Mouse (Mus musculus): ENCODE results near the gene Unkl. TPM values are rescaled to one million over a fixed set of nuclear protein-coding genes. Genes with fewer than 3 reads are reported as not detected.
A peak's percentile ranks its signal among the peaks of the same experiment; 100 is the strongest.

Unkl gene
- polyA plus RNA-seq, 1 experiment from 2014 or later = 5.7 TPM

DNA sequence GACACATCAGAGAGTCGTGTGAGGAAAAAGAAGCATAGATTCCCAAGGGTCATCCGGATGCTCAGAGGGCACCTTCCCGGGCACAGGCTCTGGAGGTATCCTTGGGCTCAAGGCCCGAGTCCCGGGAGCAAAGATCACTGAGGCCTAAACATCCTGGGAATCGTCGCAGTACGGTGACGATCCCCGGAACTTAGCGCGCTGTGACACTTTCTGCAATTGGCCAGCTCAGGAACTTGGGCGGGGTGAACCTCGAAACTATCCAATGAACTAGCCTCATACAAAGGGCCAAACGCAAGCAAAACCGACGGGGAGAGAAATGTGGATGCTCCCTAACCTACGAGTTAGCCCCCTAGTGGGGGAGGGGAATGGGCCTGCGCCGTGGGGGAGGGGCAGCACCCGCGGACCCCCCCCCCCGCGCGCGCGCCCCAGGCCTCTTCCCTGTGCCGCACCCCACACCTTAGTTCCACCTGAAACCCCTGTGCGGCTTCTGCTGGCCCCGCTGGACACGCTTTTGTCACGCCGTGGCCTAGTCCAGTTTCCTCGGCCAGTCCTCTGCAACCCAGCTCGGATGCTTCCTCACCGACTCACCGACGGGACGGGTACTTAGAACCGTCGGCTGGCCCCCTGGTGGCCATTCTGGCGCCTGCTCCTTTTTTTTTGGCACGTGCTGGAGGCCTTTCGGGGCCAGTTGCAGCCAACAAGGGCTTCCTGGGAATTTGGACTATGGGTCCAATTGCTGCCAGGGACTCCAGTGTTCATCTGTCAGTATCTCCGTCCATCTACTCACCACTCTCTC is 85.7 kb downstream of the Unkl start:
- H3K36me3 ChIP-seq (ENCODE audit: control insufficient read depth, insufficient read depth, low read length) = peaks cover 12% of the 10 kb centered on the region
- H3K4me3 ChIP-seq (ENCODE audit: low read depth, low read length) = peak overlapping the region; percentile 98
- no peaks in the 10 kb centered on the region for H3K27me3 ChIP-seq (ENCODE audit: control insufficient read depth, insufficient read depth, low read length)
- peaks cover 20% of the 10 kb centered on the region for H3K4me1 ChIP-seq (ENCODE audit: control insufficient read depth, insufficient read depth, low read length)
- ATAC-seq (ENCODE audit: insufficient number of reproducible peaks, insufficient read depth, low FRiP score, low read depth) = peak; percentile 89
- H3K27ac ChIP-seq (ENCODE audit: low read length) = peak overlapping the region; percentile 97
- WGBS = 1% methylated on average over 39 of the region's 45 CpGs
- H3K9ac ChIP-seq (replicated peaks; ENCODE audit: low read depth, low read length) = peak overlapping the region; percentile 100
- H3K4me2 ChIP-seq (replicated peaks; ENCODE audit: low read depth, low read length) = peak overlapping the region; percentile 17; the same call in 1 of the 2 replicates
- no peaks in the 10 kb centered on the region for H3K9me3 ChIP-seq (ENCODE audit: control insufficient read depth, low read depth, low read length)

DNA sequence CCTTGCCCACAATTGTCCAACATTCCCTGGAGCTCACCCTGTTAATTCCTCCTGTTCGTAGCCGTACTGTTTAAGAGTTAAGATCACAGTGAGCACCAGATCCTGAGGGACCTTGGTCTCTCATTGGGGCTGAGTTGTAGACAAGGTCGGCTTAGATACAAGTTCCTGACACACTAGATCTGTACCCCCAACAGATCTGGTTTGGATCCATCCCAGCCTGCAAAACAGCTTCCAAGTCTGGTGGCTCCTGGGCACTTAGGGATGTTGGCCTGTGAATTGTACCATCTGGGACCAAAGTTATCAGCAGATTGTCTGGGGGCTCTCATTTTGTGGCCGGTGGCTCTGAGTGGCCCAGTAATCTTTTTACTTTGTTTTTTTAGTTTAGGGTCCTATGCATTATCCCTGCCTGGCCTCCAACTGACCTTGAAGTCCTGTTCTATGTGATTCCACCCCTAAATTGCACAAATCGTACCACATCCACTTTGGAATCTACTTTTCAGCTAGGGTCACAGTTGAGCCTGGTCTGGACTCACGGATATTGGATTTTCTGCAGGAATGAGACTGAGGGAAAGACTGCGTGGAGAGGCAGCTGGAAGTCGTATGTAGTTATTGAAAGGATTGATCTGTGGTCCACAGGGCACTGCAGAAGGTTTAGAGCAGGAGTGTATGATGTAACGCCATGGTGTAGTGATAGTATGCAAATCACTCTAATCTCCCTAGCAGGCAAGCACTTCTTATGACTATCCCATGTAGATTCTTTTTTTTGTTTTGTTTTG is 86.6 kb downstream of the Unkl start, which contains the start of gene Ube2i:
Gene Ube2i, minus strand, starts transcription at position 52 of the 776 bp plus-strand sequence.
- no peak for ATAC-seq (ENCODE audit: insufficient number of reproducible peaks, insufficient read depth, low FRiP score, low read depth)
- peak within 1 kb of the TSS; percentile 97 for H3K27ac ChIP-seq (ENCODE audit: low read length)
- H3K9me3 ChIP-seq (ENCODE audit: control insufficient read depth, low read depth, low read length) = no peaks in the 10 kb centered on the region
- WGBS = 79% methylated on average over 9 of the region's 9 CpGs
- peak within 1 kb of the TSS; percentile 17; the same call in 1 of the 2 replicates for H3K4me2 ChIP-seq (replicated peaks; ENCODE audit: low read depth, low read length)
- no peaks in the 10 kb centered on the region for H3K27me3 ChIP-seq (ENCODE audit: control insufficient read depth, insufficient read depth, low read length)
- peaks cover 4% of the 10 kb centered on the region; the same call in 1 of the 2 replicates for H3K36me3 ChIP-seq (ENCODE audit: control insufficient read depth, insufficient read depth, low read length)
- H3K4me3 ChIP-seq (ENCODE audit: low read depth, low read length) = peak within 1 kb of the TSS; percentile 98
- H3K4me1 ChIP-seq (ENCODE audit: control insufficient read depth, insufficient read depth, low read length) = peaks cover 20% of the 10 kb centered on the region
- peak within 1 kb of the TSS; percentile 100 for H3K9ac ChIP-seq (replicated peaks; ENCODE audit: low read depth, low read length)

DNA sequence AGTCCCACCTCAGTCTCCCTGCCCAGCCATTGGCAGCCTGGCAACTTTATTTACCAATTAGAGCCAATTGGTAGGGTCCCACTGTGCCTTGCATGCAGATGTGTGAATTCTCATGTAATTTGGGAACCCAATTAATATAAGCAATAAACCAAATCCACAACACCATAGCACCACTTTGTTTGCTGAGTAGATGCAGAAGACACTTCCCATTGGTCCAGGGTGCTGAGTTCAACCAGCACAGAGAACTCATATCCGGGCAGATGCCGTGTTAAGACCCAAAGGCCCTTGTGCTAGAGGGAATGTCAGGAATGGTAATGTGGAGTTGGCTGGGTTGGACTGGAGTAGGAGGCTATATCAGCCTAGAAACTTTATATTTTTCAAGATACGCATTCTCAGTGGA is 87.6 kb downstream of the Unkl start:
- Histone ChIP-seq H3K4me1 (ENCODE audit: control insufficient read depth, insufficient read depth, low read length) (peaks cover 14% of the 10 kb centered on the region; the same call in 1 of the 2 replicates), H3K27me3 (ENCODE audit: control insufficient read depth, insufficient read depth, low read length) (no peaks in the 10 kb centered on the region), H3K9ac (replicated peaks; ENCODE audit: low read depth, low read length) (no peak overlapping the region), H3K36me3 (ENCODE audit: control insufficient read depth, insufficient read depth, low read length) (no peaks in the 10 kb centered on the region), H3K27ac (ENCODE audit: low read length) (no peak overlapping the region), H3K4me3 (ENCODE audit: low read depth, low read length) (no peak overlapping the region), H3K9me3 (ENCODE audit: control insufficient read depth, low read depth, low read length) (no peaks in the 10 kb centered on the region), H3K4me2 (replicated peaks; ENCODE audit: low read depth, low read length) (no peak overlapping the region)
- ATAC-seq (ENCODE audit: insufficient number of reproducible peaks, insufficient read depth, low FRiP score, low read depth) = no peak
- WGBS = 92% methylated on average over 3 of the region's 3 CpGs

DNA sequence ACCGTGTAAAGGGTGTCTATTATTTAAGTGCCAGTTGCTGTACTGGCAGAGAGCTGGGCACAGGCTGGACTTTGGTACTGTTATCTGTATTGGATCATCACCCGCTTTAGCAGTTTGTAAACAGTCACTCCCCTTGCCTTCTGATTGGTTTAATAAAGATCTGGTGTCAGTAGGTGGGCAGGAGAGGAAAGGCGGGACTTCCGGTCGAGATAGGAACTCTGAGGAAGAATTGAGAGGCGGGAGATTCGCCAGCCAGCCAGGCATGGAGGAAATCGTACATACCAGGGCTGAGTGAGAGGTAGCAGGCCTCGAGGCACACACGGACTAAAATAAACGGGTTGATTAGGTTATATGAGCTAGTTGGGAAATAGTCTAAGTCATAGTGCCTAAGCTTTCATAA is 93.9 kb downstream of the Unkl start:
- no peak for ATAC-seq (ENCODE audit: insufficient number of reproducible peaks, insufficient read depth, low FRiP score, low read depth)
- Histone ChIP-seq H3K4me2 (replicated peaks; ENCODE audit: low read depth, low read length) (no peak overlapping the region), H3K4me3 (ENCODE audit: low read depth, low read length) (no peak overlapping the region), H3K9ac (replicated peaks; ENCODE audit: low read depth, low read length) (no peak overlapping the region), H3K27me3 (ENCODE audit: control insufficient read depth, insufficient read depth, low read length) (no peaks in the 10 kb centered on the region), H3K27ac (ENCODE audit: low read length) (no peak overlapping the region), H3K9me3 (ENCODE audit: control insufficient read depth, low read depth, low read length) (no peaks in the 10 kb centered on the region), H3K36me3 (ENCODE audit: control insufficient read depth, insufficient read depth, low read length) (no peaks in the 10 kb centered on the region), H3K4me1 (ENCODE audit: control insufficient read depth, insufficient read depth, low read length) (no peaks in the 10 kb centered on the region)
- 28% methylated on average over 11 of the region's 11 CpGs for WGBS

Small RNA genes lying within 50 kb of the gene (microRNA-seq; reads per million reads assigned to microRNA genes)
- 2.1 reads per million for gene Mir3547

Other genes with a start within 250 kb of the Unkl start
- gene Jpt2, start 227.7 kb upstream of the Unkl start, polyA plus RNA-seq (2014; fragmentation: Nextera tagmentation; extraction: Ambion mirVana) = 139 and 150 TPM in 2 replicates
- 9.7 and 11.7 TPM in 2 replicates for gene Cramp1l, start 172.6 kb upstream of the Unkl start, polyA plus RNA-seq (2014; fragmentation: Nextera tagmentation; extraction: Ambion mirVana)
- gene Ift140, start 172.3 kb upstream of the Unkl start, polyA plus RNA-seq (2014; fragmentation: Nextera tagmentation; extraction: Ambion mirVana) = 17.1 and 18.7 TPM in 2 replicates
- 21.6 TPM in 2 replicates for gene Tmem204, start 104.8 kb upstream of the Unkl start, polyA plus RNA-seq (2014; fragmentation: Nextera tagmentation; extraction: Ambion mirVana)
- gene Telo2, start 72.4 kb upstream of the Unkl start, polyA plus RNA-seq (2014; fragmentation: Nextera tagmentation; extraction: Ambion mirVana) = 38.2 and 40.5 TPM in 2 replicates
- 0.16 and 0.28 TPM in 2 replicates for gene Ptx4, start 67.6 kb upstream of the Unkl start, polyA plus RNA-seq (2014; fragmentation: Nextera tagmentation; extraction: Ambion mirVana)
- gene Clcn7, start 55.0 kb upstream of the Unkl start, polyA plus RNA-seq (2014; fragmentation: Nextera tagmentation; extraction: Ambion mirVana) = 19.7 and 20.4 TPM in 2 replicates
- 0.41 and 0.43 TPM in 2 replicates for gene Ccdc154, start 25.9 kb upstream of the Unkl start, polyA plus RNA-seq (2014; fragmentation: Nextera tagmentation; extraction: Ambion mirVana)
- gene Gm38655, start 12.9 kb upstream of the Unkl start, polyA plus RNA-seq (2014; fragmentation: Nextera tagmentation; extraction: Ambion mirVana) = 3.3 and 4.2 TPM in 2 replicates
- 31.5 and 32.4 TPM in 2 replicates for gene BC003965, start 3.8 kb upstream of the Unkl start, polyA plus RNA-seq (2014; fragmentation: Nextera tagmentation; extraction: Ambion mirVana)
- 44.3 and 44.4 TPM in 2 replicates for gene Gnptg, start 51.7 kb downstream of the Unkl start, polyA plus RNA-seq (2014; fragmentation: Nextera tagmentation; extraction: Ambion mirVana)
- gene Tsr3, start 51.8 kb downstream of the Unkl start, polyA plus RNA-seq (2014; fragmentation: Nextera tagmentation; extraction: Ambion mirVana) = 41.1 and 42.4 TPM in 2 replicates
- 2.3 and 3.9 TPM in 2 replicates for gene Baiap3, start 68.0 kb downstream of the Unkl start, polyA plus RNA-seq (2014; fragmentation: Nextera tagmentation; extraction: Ambion mirVana)
- 592 and 600 TPM in 2 replicates for gene Ube2i, start 86.2 kb downstream of the Unkl start, polyA plus RNA-seq (2014; fragmentation: Nextera tagmentation; extraction: Ambion mirVana)
- 0.33 and 0.35 TPM in 2 replicates for gene Prss34, start 110.0 kb downstream of the Unkl start, polyA plus RNA-seq (2014; fragmentation: Nextera tagmentation; extraction: Ambion mirVana)
- gene Prss28, start 120.2 kb downstream of the Unkl start, polyA plus RNA-seq (2014; fragmentation: Nextera tagmentation; extraction: Ambion mirVana) = not detected in 2 replicates
- not detected in 2 replicates for gene Prss29, start 130.3 kb downstream of the Unkl start, polyA plus RNA-seq (2014; fragmentation: Nextera tagmentation; extraction: Ambion mirVana)
- gene Tpsab1, start 157.2 kb downstream of the Unkl start, polyA plus RNA-seq (2014; fragmentation: Nextera tagmentation; extraction: Ambion mirVana) = not detected in 2 replicates
- gene Tpsb2, start 177.9 kb downstream of the Unkl start, polyA plus RNA-seq (2014; fragmentation: Nextera tagmentation; extraction: Ambion mirVana) = 1.3 and 1.4 TPM in 2 replicates
- 0.69 and 0.98 TPM in 2 replicates for gene Tpsg1, start 180.9 kb downstream of the Unkl start, polyA plus RNA-seq (2014; fragmentation: Nextera tagmentation; extraction: Ambion mirVana)
- gene Cacna1h, start 245.4 kb downstream of the Unkl start, polyA plus RNA-seq (2014; fragmentation: Nextera tagmentation; extraction: Ambion mirVana) = 6.1 and 6.6 TPM in 2 replicates